Mouse (Mus musculus) MEL (cell line): ENCODE measurements at regions not wholly inside any gene's neighbourhood (a gene's known extent, or its start where the extent isn't known, plus 50 kb on each side); places are given as distances from the start of the nearest gene placed in this dataset.

Experiments used
- DNase-seq: peaks from one replicate; pipeline ENCODE4 v3.0.0; 2011; ENCODE audit warnings: low read depth, low spot score
- H3K27ac ChIP-seq: 2 replicates; pipeline ENCODE4 v1.5.1; 2012; ENCODE audit warnings: low read depth, mild to moderate bottlenecking, control low read depth, low read length, moderate library complexity; ENCODE audit not compliant: control insufficient read depth
- H3K27me3 ChIP-seq, 2 experiments: fragments of 150-350 bp in 1 of 2; sonication (generic) in 1 of 2; 2 replicates each; pipeline ENCODE4 v1.6.1; 2012; ENCODE audit warnings: low read length in 2 of 2, mild to moderate bottlenecking in 2 of 2, improper control_type of control experiment in 1 of 2, moderate library complexity in 1 of 2; ENCODE audit not compliant: insufficient read depth in 2 of 2, control insufficient read depth in 1 of 2
- H3K36me3 ChIP-seq, 2 experiments: 2 replicates each; pipeline ENCODE4 v1.6.1; 2012 to 2014; ENCODE audit warnings: low read length in 2 of 2, improper control_type of control experiment in 1 of 2, inconsistent platforms in 1 of 2, mild to moderate bottlenecking in 1 of 2; ENCODE audit not compliant: insufficient read depth in 2 of 2, control insufficient read depth in 1 of 2
- H3K4me1 ChIP-seq, 2 experiments: fragments of 150-350 bp in 1 of 2; sonication (generic) in 1 of 2; 2 replicates each; pipeline ENCODE4 v1.6.1; 2012; ENCODE audit warnings: low read length in 2 of 2, improper control_type of control experiment in 1 of 2, mild to moderate bottlenecking in 1 of 2; ENCODE audit not compliant: insufficient read depth in 2 of 2, control insufficient read depth in 1 of 2
- H3K4me3 ChIP-seq, 2 experiments: fragments of 150-350 bp in 1 of 2; sonication (generic) in 1 of 2; 2 replicates each; pipeline ENCODE4 v1.5.1; 2012; ENCODE audit warnings: low read depth in 2 of 2, low read length in 2 of 2, mild to moderate bottlenecking in 2 of 2, moderate library complexity in 2 of 2, control low read depth in 1 of 2, improper control_type of control experiment in 1 of 2; ENCODE audit not compliant: control insufficient read depth in 1 of 2, insufficient read depth in 1 of 2
- H3K79me2 ChIP-seq: 2 replicates; pipeline ENCODE4 v1.6.1; 2012; ENCODE audit warnings: mild to moderate bottlenecking, low read length, moderate library complexity; ENCODE audit not compliant: control insufficient read depth, poor library complexity, insufficient read depth
- H3K9ac ChIP-seq: 2 replicates; pipeline ENCODE4 v1.6.1; 2012; ENCODE audit warnings: low read depth, mild to moderate bottlenecking, control low read depth, low read length, moderate library complexity; ENCODE audit not compliant: control insufficient read depth, poor library complexity, severe bottlenecking
- H3K9me3 ChIP-seq: fragments of 150-350 bp; sonication (generic); replicated peaks from 2 replicates; pipeline ENCODE4 v1.6.1; 2012; ENCODE audit warnings: mild to moderate bottlenecking, low read length, improper control_type of control experiment, moderate library complexity; ENCODE audit not compliant: insufficient read depth
- CHD2 ChIP-seq: IDR thresholded peaks from 2 replicates; pipeline ENCODE4 v1.6.1; 2011; ENCODE audit warnings: low read length, improper control_type of control experiment
- CTCF ChIP-seq, 3 experiments: IDR thresholded peaks in 2 of 3; conservative IDR thresholded peaks in 1 of 3; 2 replicates each; pipeline ENCODE4 v1.5.1; 2011 to 2012; ENCODE audit warnings: low read length in 3 of 3, low read depth in 2 of 3, mild to moderate bottlenecking in 2 of 3, improper control_type of control experiment in 1 of 3, inconsistent platforms in 1 of 3, mixed read lengths in 1 of 3, moderate library complexity in 1 of 3; ENCODE audit not compliant: control insufficient read depth in 1 of 3, insufficient read depth in 1 of 3, poor library complexity in 1 of 3, severe bottlenecking in 1 of 3
- GATA1 ChIP-seq: IDR thresholded peaks from 2 replicates; pipeline ENCODE4 v1.6.1; 2011; ENCODE audit warnings: low read depth, low read length, improper control_type of control experiment
- HCFC1 ChIP-seq: IDR thresholded peaks from 2 replicates; pipeline ENCODE4 v1.6.1; 2012; ENCODE audit warnings: low read depth, mild to moderate bottlenecking, inconsistent platforms, low read length, improper control_type of control experiment, moderate library complexity
- JUND ChIP-seq: IDR thresholded peaks from 2 replicates; pipeline ENCODE4 v1.6.1; 2011; ENCODE audit warnings: low read depth, mild to moderate bottlenecking, improper control_type of control experiment, low read length
- KAT2A ChIP-seq: conservative IDR thresholded peaks from 2 replicates; pipeline ENCODE4 v1.6.1; 2012; ENCODE audit warnings: low read depth, low read length, improper control_type of control experiment, inconsistent platforms
- MEF2A ChIP-seq: IDR thresholded peaks from 2 replicates; pipeline ENCODE4 v1.6.1; 2014; ENCODE audit warnings: low read depth, mild to moderate bottlenecking, inconsistent platforms, low read length, improper control_type of control experiment; ENCODE audit not compliant: poor library complexity, insufficient replicate concordance, severe bottlenecking; ENCODE audit errors: extremely low read depth
- MYB ChIP-seq: IDR thresholded peaks from 2 replicates; pipeline ENCODE4 v1.6.1; 2011; ENCODE audit warnings: mild to moderate bottlenecking, low read depth, low read length, improper control_type of control experiment
- NRF1 ChIP-seq: IDR thresholded peaks from 2 replicates; pipeline ENCODE4 v1.6.1; 2014; ENCODE audit warnings: low read depth, mild to moderate bottlenecking, inconsistent platforms, low read length, improper control_type of control experiment, moderate library complexity; ENCODE audit not compliant: poor library complexity, insufficient read depth, severe bottlenecking
- TBP ChIP-seq: IDR thresholded peaks from 2 replicates; pipeline ENCODE4 v1.8.0; 2011; ENCODE audit warnings: low read depth, low read length, improper control_type of control experiment
- UBTF ChIP-seq: IDR thresholded peaks from 2 replicates; pipeline ENCODE4 v1.6.1; 2012; ENCODE audit warnings: low read depth, mild to moderate bottlenecking, inconsistent platforms, low read length, improper control_type of control experiment, moderate library complexity, borderline replicate concordance; ENCODE audit not compliant: insufficient read depth
- USF2 ChIP-seq, 2 experiments: IDR thresholded peaks; 2 replicates each; pipeline ENCODE4 v1.6.1; 2011 to 2012; ENCODE audit warnings: improper control_type of control experiment in 2 of 2, low read length in 2 of 2, borderline replicate concordance in 1 of 2, inconsistent platforms in 1 of 2, low read depth in 1 of 2, mild to moderate bottlenecking in 1 of 2; ENCODE audit not compliant: insufficient read depth in 1 of 2
- ZC3H11A ChIP-seq: IDR thresholded peaks from 2 replicates; pipeline ENCODE4 v1.6.1; 2012; ENCODE audit warnings: low read depth, mild to moderate bottlenecking, inconsistent platforms, low read length, improper control_type of control experiment
- ZNF384 ChIP-seq: IDR thresholded peaks from 2 replicates; pipeline ENCODE4 v1.6.1; 2012; ENCODE audit warnings: low read depth, mild to moderate bottlenecking, inconsistent platforms, low read length, improper control_type of control experiment

DNA sequence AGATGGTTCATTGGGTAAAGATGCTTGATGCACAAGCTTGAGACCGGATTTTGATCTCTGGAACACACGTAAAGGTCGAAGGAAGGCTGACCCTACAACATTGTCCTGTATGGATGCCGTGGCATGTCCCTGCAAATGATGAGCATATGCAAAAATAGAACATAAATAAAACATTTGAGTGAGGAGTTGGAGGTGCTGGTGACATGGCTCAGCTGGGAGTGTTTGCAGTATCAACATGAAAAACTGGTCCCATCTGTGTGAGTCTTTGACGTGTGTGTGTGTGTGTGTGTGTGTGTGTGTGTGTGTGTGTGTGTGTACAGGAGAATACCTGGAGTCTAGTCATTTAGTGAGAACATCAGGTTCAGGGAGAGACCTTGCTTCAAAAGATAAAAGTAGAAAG, 107.8 kb downstream of the Gm525 start:
- no peak overlapping the region for H3K27ac ChIP-seq
- no peaks in the 10 kb centered on the region for H3K27me3 ChIP-seq
- H3K36me3 ChIP-seq, result no peaks in the 10 kb centered on the region
- H3K79me2 ChIP-seq, result no peaks in the 10 kb centered on the region
- no peak overlapping the region for H3K4me3 ChIP-seq
- no peak overlapping the region for H3K9ac ChIP-seq
- TF ChIP-seq NRF1 (no peak), USF2 (IDR thresholded peaks at IDR 0.05; ENCODE audit: borderline replicate concordance in 1 of 2, insufficient read depth in 1 of 2, low read depth in 1 of 2, low read length in 2 of 2) (no peak), JUND (no peak), MEF2A (no peak), UBTF (no peak), KAT2A (no peak), HCFC1 (no peak), ZC3H11A (no peak), CHD2 (no peak), GATA1 (no peak)
- no peaks in the 10 kb centered on the region for H3K4me1 ChIP-seq
- no peaks in the 10 kb centered on the region for H3K9me3 ChIP-seq
- DNase-seq, result no peak

DNA sequence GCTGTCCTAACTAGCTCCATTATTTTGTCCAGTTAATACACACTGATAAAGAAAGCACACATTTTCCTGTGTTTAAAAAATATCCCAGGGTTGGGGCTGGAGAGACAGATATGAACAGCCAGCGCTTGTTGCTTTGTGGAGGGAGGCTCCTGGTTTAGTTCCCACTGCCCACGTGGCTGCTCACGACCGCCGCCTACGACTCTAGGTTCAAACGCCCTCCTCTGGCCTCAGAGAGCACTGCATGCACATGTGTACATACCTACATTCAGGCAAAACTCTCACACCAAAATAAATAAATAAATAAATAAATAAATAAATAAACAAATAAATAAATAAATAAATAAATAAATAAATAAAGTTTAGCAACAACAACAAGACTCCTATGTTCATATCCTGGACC, 104.8 kb downstream of the Gm525 start:
- H3K9ac ChIP-seq, result no peak overlapping the region
- no peak for TF ChIP-seq TBP
- TF ChIP-seq CTCF (IDR thresholded peaks at IDR 0.05 in 2 of 3, conservative IDR thresholded peaks at IDR 0.05 in 1 of 3; ENCODE audit: control insufficient read depth in 1 of 3, insufficient read depth in 1 of 3, low read depth in 2 of 3, low read length in 3 of 3, poor library complexity in 1 of 3, severe bottlenecking in 1 of 3), result 0 out of 6 replicates have a peak, but pooled peaks of 1 of the 3 experiments have one; percentile 5
- TF ChIP-seq, all 39 proteins: peak for 1
- no peaks in the 10 kb centered on the region for H3K27me3 ChIP-seq
- H3K9me3 ChIP-seq, result no peaks in the 10 kb centered on the region
- H3K79me2 ChIP-seq, result no peaks in the 10 kb centered on the region
- H3K4me1 ChIP-seq, result no peaks in the 10 kb centered on the region
- DNase-seq, result no peak
- H3K27ac ChIP-seq, result no peak overlapping the region
- H3K36me3 ChIP-seq, result no peaks in the 10 kb centered on the region
- H3K4me3 ChIP-seq, result no peak overlapping the region

DNA sequence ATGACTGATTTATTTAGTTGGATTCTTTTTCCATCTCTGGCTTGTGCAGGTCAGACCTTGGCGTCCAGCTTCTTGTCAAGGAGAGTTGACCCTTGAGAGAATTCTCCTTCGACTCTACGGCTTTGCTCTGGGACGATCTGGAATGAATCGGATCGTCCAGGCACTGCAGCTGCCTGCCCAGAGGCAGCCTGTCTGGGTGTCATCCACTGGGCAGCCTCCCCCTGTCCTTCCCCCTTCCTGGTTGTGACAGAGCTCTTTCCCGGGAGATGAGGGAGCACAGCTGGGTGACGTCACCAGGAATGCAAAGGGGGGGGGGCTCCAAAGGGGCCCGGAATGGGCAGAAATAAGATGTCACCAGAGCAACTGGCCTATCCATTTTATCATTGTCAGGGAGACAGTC, 101.9 kb downstream of the Gm525 start:
- Histone ChIP-seq H3K79me2 (no peaks in the 10 kb centered on the region), H3K9me3 (no peaks in the 10 kb centered on the region), H3K36me3 (no peaks in the 10 kb centered on the region), H3K9ac (no peak overlapping the region), H3K4me1 (no peaks in the 10 kb centered on the region), H3K4me3 (no peak overlapping the region), H3K27ac (no peak overlapping the region), H3K27me3 (no peaks in the 10 kb centered on the region)
- DNase-seq, result no peak
- TF ChIP-seq MYB, result no peak
- TF ChIP-seq ZNF384, result no peak
